Mouse (Mus musculus): ENCODE data around the gene Rps24.
A peak's percentile ranks its signal among the peaks of the same experiment; 100 is the strongest.
"Not testable (repeated sequence)": the region's sequence is repeated elsewhere in the genome, so short reads cannot be mapped to it uniquely, and the experiment has no call there.

The Rps24 gene

GRCm38 (mm10) chr14:24486773-24487227, at the start of gene Rps24, which contains the start of gene Polr3a:
TSS of gene Rps24 (plus strand) at chr14:24487125.
TSS of gene Polr3a (minus strand) at chr14:24487058.
- peak; percentile 45 for DNase-seq (ENCODE audit: extremely low read depth, low read depth, low spot score)

- not testable (repeated sequence) for DNase-seq (ENCODE audit: extremely low read depth, low read depth, low spot score)
These were observed 43.4 kb upstream of the Rps24 start for GRCm38 (mm10) chr14:24443529-24443928.

- no peak for DNase-seq (ENCODE audit: extremely low read depth, low read depth, low spot score)
These were observed 28.7 kb upstream of the Rps24 start for GRCm38 (mm10) chr14:24458191-24458590.

- DNase-seq (ENCODE audit: extremely low read depth, low read depth, low spot score): peak; percentile 43
These were observed 18.1 kb upstream of the Rps24 start for GRCm38 (mm10) chr14:24468806-24469205.

GRCm38 (mm10) chr14:24486241-24486767, 621 bp upstream of the Rps24 start:
- DNase-seq (ENCODE audit: extremely low read depth, low read depth, low spot score): no peak

- not testable (repeated sequence) for DNase-seq (ENCODE audit: extremely low read depth, low read depth, low spot score)
These were observed 2.8 kb downstream of the Rps24 start for GRCm38 (mm10) chr14:24489772-24490171.

- peak; percentile 59 for DNase-seq (ENCODE audit: extremely low read depth, low read depth, low spot score)
These were observed 3.7 kb downstream of the Rps24 start for GRCm38 (mm10) chr14:24490468-24491265.

- DNase-seq (ENCODE audit: extremely low read depth, low read depth, low spot score): no peak
These were observed 4.5 kb downstream of the Rps24 start for GRCm38 (mm10) chr14:24491266-24491981.

- no peak for DNase-seq (ENCODE audit: extremely low read depth, low read depth, low spot score)
These were observed 6.3 kb downstream of the Rps24 start for GRCm38 (mm10) chr14:24493256-24493655.

GRCm38 (mm10) chr14:24496507-24496906, 9.6 kb downstream of the Rps24 start:
- no peak for DNase-seq (ENCODE audit: extremely low read depth, low read depth, low spot score)

- DNase-seq (ENCODE audit: extremely low read depth, low read depth, low spot score): peak; percentile 43
These were observed 10.5 kb downstream of the Rps24 start for GRCm38 (mm10) chr14:24497443-24497842.

- DNase-seq (ENCODE audit: extremely low read depth, low read depth, low spot score): no peak
These were observed 11.8 kb downstream of the Rps24 start for GRCm38 (mm10) chr14:24498561-24499255.

GRCm38 (mm10) chr14:24499478-24499877, 12.6 kb downstream of the Rps24 start:
- DNase-seq (ENCODE audit: extremely low read depth, low read depth, low spot score): no peak

- peak; percentile 61 for DNase-seq (ENCODE audit: extremely low read depth, low read depth, low spot score)
These were observed 13.3 kb downstream of the Rps24 start for GRCm38 (mm10) chr14:24500091-24500844.

- DNase-seq (ENCODE audit: extremely low read depth, low read depth, low spot score): no peak
These were observed 13.9 kb downstream of the Rps24 start for GRCm38 (mm10) chr14:24500845-24501186.

GRCm38 (mm10) chr14:24501256-24501655, 14.3 kb downstream of the Rps24 start:
- no peak for DNase-seq (ENCODE audit: extremely low read depth, low read depth, low spot score)

- DNase-seq (ENCODE audit: extremely low read depth, low read depth, low spot score): no peak
These were observed 20.6 kb downstream of the Rps24 start for GRCm38 (mm10) chr14:24507452-24508069.

GRCm38 (mm10) chr14:24508070-24508773, 21.3 kb downstream of the Rps24 start:
- no peak for DNase-seq (ENCODE audit: extremely low read depth, low read depth, low spot score)

- DNase-seq (ENCODE audit: extremely low read depth, low read depth, low spot score): no peak
These were observed 22.6 kb downstream of the Rps24 start for GRCm38 (mm10) chr14:24509557-24509956.

All from fat pad, adult 2 months (tissue).